Mouse (Mus musculus) lung, postnatal 0 days (tissue): Measurements from ENCODE around the gene Gm20696. TPM values are rescaled to one million over a fixed set of nuclear protein-coding genes. Genes with fewer than 3 reads are reported as not detected.
A peak's percentile ranks its signal among the peaks of the same experiment; 100 is the strongest.

Experiments used
- ATAC-seq: fragments of 200-750 bp; cut with Nextera tagmentation; 2 replicates; pipeline ENCODE4 v1.8.0; 2017; ENCODE audit warnings: moderate library complexity
- DNase-seq: peaks from one replicate; pipeline ENCODE4 v3.0.0-alpha.2; 2016; ENCODE audit warnings: low spot score
- H3K27ac ChIP-seq: fragments of 300-500 bp; sonication (generic); 2 replicates; pipeline ENCODE4 v1.5.1; 2014; ENCODE audit warnings: antibody characterized with exemption, mild to moderate bottlenecking, low read length, mixed read lengths
- H3K27me3 ChIP-seq: fragments of 300-500 bp; sonication (generic); replicated peaks from 2 replicates; pipeline ENCODE4 v1.6.1; 2014; ENCODE audit warnings: low read length, mixed read lengths; ENCODE audit not compliant: insufficient read depth
- H3K36me3 ChIP-seq: fragments of 300-500 bp; sonication (generic); 2 replicates; pipeline ENCODE4 v1.6.1; 2014; ENCODE audit warnings: low read length, mixed read lengths; ENCODE audit not compliant: insufficient read depth
- H3K4me1 ChIP-seq: fragments of 300-500 bp; sonication (generic); 2 replicates; pipeline ENCODE4 v1.6.1; 2014; ENCODE audit warnings: antibody characterized with exemption, low read depth, low read length, mixed read lengths; ENCODE audit not compliant: insufficient read depth
- H3K4me2 ChIP-seq: fragments of 300-500 bp; sonication (generic); replicated peaks from 2 replicates; pipeline ENCODE4 v1.6.1; 2014; ENCODE audit warnings: low read depth, mild to moderate bottlenecking, low read length, moderate library complexity, mixed read lengths
- H3K4me3 ChIP-seq: fragments of 300-500 bp; sonication (generic); 2 replicates; pipeline ENCODE4 v1.5.1; 2014; ENCODE audit warnings: low read depth, low read length
- H3K9ac ChIP-seq: fragments of 300-500 bp; sonication (generic); replicated peaks from 2 replicates; pipeline ENCODE4 v1.6.1; 2014; ENCODE audit warnings: low read depth, mild to moderate bottlenecking
- H3K9me3 ChIP-seq: fragments of 300-500 bp; sonication (generic); 2 replicates; pipeline ENCODE4 v1.6.1; 2016; ENCODE audit warnings: low read length, mixed read lengths
- CTCF ChIP-seq: IDR thresholded peaks from 2 replicates; pipeline ENCODE4 v1.5.1; 2016; ENCODE audit warnings: antibody characterized with exemption, mild to moderate bottlenecking
- EP300 ChIP-seq: IDR thresholded peaks from 2 replicates; pipeline ENCODE4 v1.6.1; 2016; ENCODE audit warnings: antibody characterized with exemption, mild to moderate bottlenecking, control low read depth
- WGBS: fragments of 180-500 bp; shearing (Covaris S2); extraction: QIAGEN DNeasy Blood & Tissue Kit; methylation state at CpG from one replicate; pipeline ENCODE4 v1.1.7; 2014; 5-methylcytosine and 5-hydroxymethylcytosine counted together
- polyA plus RNA-seq: library from polyadenylated mRNA; unstranded; fragments of >200 nt; fragmentation: Nextera tagmentation; extraction: Ambion mirVana; gene quantifications from 2 replicates; pipeline ENCODE4 v1.2.1, GENCODE M21; 2015

The Gm20696 gene
- polyA plus RNA-seq, 1 experiment from 2014 or later = 2.3 TPM

DNA sequence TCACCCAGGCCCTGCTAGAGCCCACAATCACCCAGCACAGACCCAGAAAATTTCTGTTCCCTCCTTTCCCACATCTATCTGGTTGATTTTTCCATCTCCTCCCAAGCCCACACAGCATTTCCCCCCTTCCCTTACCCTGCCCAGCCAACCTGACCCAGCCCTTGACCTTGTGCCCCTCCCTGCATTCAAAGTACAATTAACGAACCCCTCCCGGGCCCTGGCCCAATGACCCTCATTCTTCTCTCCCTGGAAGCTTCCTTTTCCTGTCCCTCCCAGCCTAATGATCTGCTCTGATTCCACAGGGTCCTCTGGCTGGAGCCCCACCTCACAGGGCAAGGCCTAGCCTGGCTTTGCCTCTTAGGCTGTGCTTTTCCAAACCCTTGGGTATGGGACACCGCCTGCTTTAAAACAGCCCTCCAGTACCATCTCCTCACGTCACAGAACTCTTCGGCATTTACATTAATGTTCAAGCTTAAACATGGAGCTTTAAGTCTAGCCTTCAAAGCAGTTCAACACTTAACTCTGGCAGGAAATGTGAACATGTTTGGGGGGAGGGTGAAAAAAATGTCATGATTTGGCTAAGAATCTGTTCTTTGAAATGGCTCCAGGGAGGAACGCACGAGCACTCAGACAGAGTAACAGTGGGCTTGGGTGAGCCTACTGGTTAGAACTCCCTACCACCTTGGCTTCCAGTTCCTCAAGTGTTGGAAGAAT lies 287.4 kb downstream of the Gm20696 start:
- H3K4me1 ChIP-seq = peaks cover 23% of the 10 kb centered on the region
- H3K4me2 ChIP-seq = no peak overlapping the region
- H3K9ac ChIP-seq = no peak overlapping the region
- DNase-seq = peak; percentile 69
- peak; percentile 82 for ATAC-seq
- TF ChIP-seq EP300 (peak; percentile 95), CTCF (no peak)
- no peaks in the 10 kb centered on the region for H3K27me3 ChIP-seq
- WGBS = 48% methylated on average over 7 of the region's 7 CpGs
- H3K27ac ChIP-seq = peak overlapping the region; percentile 75
- no peaks in the 10 kb centered on the region for H3K36me3 ChIP-seq
- H3K4me3 ChIP-seq = no peak overlapping the region
- no peaks in the 10 kb centered on the region for H3K9me3 ChIP-seq

DNA sequence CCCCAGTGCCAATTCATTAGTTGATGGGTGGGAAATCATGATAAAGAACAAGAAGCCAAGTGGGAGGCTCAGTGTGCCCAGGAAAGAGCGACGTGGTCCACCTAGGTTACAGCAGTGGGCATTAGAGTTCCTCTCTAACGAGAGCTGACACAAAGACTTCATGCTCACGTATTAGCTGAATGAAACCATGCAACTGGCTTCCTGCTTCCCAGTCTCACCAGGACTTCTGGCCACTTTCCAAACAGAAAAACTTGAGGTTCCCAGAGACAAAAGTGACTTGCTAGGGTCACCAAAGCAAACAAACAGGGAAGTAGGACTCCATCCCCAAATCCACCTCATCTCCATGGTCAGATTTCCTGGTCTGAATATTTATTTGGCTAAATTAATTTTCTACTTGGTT lies 288.9 kb downstream of the Gm20696 start:
- no peak for TF ChIP-seq EP300
- TF ChIP-seq CTCF = no peak
- DNase-seq (no peak), ATAC-seq (no peak)
- Histone ChIP-seq H3K9me3 (no peaks in the 10 kb centered on the region), H3K27ac (no peak overlapping the region), H3K36me3 (no peaks in the 10 kb centered on the region), H3K9ac (no peak overlapping the region), H3K27me3 (no peaks in the 10 kb centered on the region), H3K4me2 (no peak overlapping the region), H3K4me3 (no peak overlapping the region), H3K4me1 (peaks cover 26% of the 10 kb centered on the region)
- 35% methylated on average over 4 of the region's 4 CpGs for WGBS

- WGBS = 67% methylated on average over 2 of the region's 2 CpGs
- TF ChIP-seq EP300 (no peak), CTCF (no peak)
- Histone ChIP-seq H3K9me3 (no peaks in the 10 kb centered on the region), H3K4me1 (peaks cover 26% of the 10 kb centered on the region), H3K9ac (no peak overlapping the region), H3K36me3 (no peaks in the 10 kb centered on the region), H3K27ac (no peak overlapping the region), H3K4me3 (no peak overlapping the region), H3K4me2 (no peak overlapping the region), H3K27me3 (no peaks in the 10 kb centered on the region)
- no peak for ATAC-seq
- no peak for DNase-seq
Observed at GRCm38 (mm10) chr6:99377131-99377530, 289.5 kb downstream of the Gm20696 start.

GRCm38 (mm10) chr6:99376721-99377120 lies 289.9 kb downstream of the Gm20696 start:
- Histone ChIP-seq H3K4me2 (no peak overlapping the region), H3K27ac (no peak overlapping the region), H3K9ac (no peak overlapping the region), H3K36me3 (no peaks in the 10 kb centered on the region), H3K9me3 (no peaks in the 10 kb centered on the region), H3K4me3 (no peak overlapping the region), H3K27me3 (no peaks in the 10 kb centered on the region), H3K4me1 (peaks cover 26% of the 10 kb centered on the region)
- TF ChIP-seq CTCF (no peak), EP300 (no peak)
- 84% methylated on average over 8 of the region's 8 CpGs for WGBS
- DNase-seq = no peak
- no peak for ATAC-seq

GRCm38 (mm10) chr6:99375865-99376264 lies 290.7 kb downstream of the Gm20696 start:
- TF ChIP-seq EP300 (no peak), CTCF (no peak)
- H3K27ac ChIP-seq = no peak overlapping the region

GRCm38 (mm10) chr6:99375376-99375775 lies 291.2 kb downstream of the Gm20696 start:
- no peaks in the 10 kb centered on the region for H3K9me3 ChIP-seq
- no peak overlapping the region for H3K4me3 ChIP-seq
- no peak overlapping the region for H3K27ac ChIP-seq
- ATAC-seq (no peak), DNase-seq (no peak)
- H3K4me1 ChIP-seq = peaks cover 26% of the 10 kb centered on the region
- H3K4me2 ChIP-seq = no peak overlapping the region
- TF ChIP-seq CTCF = peak; percentile 18; the same call in 1 of the 2 replicates
- no peak for TF ChIP-seq EP300
- no peaks in the 10 kb centered on the region for H3K27me3 ChIP-seq
- 57% methylated on average over 4 of the region's 4 CpGs for WGBS
- no peak overlapping the region for H3K9ac ChIP-seq
- H3K36me3 ChIP-seq = no peaks in the 10 kb centered on the region

More at GRCm38 (mm10) chr6:99375865-99376264, 290.7 kb downstream of the Gm20696 start:
- Histone ChIP-seq H3K9ac (no peak overlapping the region), H3K36me3 (no peaks in the 10 kb centered on the region), H3K9me3 (no peaks in the 10 kb centered on the region), H3K4me2 (no peak overlapping the region), H3K4me3 (no peak overlapping the region), H3K4me1 (peaks cover 26% of the 10 kb centered on the region), H3K27me3 (no peaks in the 10 kb centered on the region)
- DNase-seq (no peak), ATAC-seq (no peak)
- 36% methylated on average over 6 of the region's 6 CpGs for WGBS
